Mouse (Mus musculus) liver, adult 2 months (tissue): Measurements from ENCODE around the gene 2510039O18Rik.

Experiments used
- CTCF ChIP-seq: fragments of 200-500 bp; IDR thresholded peaks from 2 replicates; pipeline ENCODE4 v1.5.1; 2011; ENCODE audit warnings: low read depth, low read length, control low read depth
- POLR2A ChIP-seq: fragments of 200-500 bp; IDR thresholded peaks from 2 replicates; pipeline ENCODE4 v1.6.1; 2011; ENCODE audit warnings: low read length, control low read depth; ENCODE audit not compliant: insufficient read depth; ENCODE audit errors: extremely low read depth

DNA sequence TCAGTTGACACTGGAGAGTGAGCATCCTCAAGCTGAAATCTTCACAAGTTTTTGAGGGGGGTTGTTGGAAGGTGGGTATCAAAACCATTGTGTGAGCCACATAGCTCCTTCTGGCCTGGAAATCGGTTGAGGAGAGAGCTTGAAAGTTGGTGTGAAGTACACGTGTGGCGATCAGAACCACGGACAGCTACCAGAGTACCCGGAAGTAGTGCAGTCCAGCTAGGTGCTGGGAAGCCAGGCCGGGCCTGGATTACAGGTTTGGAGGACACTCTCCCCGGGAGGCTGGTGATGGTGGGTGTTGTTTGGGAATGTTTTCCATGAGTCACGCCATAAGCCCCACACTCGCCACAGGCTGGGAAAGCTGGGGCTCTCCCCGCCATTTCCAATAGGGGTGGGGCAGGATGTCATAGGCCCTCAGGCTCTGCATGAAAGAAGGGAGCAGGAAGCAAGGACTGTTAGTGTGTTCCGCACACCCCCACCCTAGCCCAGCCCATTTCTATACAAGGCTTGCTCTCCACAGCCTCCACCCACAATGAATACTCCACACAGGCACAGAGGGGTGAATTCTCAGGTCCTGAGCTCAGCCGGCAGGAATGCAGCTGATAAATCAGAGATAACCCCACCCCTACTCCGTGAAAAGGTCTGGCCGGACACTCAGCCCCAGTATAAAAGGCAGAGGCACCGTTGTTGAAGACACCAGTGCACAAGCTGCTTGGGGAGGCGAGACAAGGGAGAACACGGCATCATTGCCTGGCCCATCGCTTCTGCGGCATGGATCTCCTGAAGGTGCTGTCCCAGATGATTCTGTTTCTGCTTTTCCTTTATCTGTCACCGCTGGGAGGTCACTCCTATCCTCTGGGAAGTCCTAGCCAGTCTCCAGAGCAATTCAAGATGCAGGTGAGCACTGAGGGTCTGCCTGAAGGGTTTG, 44.8 kb downstream of the 2510039O18Rik start, which contains the start of gene Nppb:
- TF ChIP-seq CTCF (no peak), POLR2A (no peak)
